Mouse (Mus musculus): ENCODE data around the gene Npy4r.
A peak's percentile ranks its signal among the peaks of the same experiment; 100 is the strongest.

Npy4r gene

DNA sequence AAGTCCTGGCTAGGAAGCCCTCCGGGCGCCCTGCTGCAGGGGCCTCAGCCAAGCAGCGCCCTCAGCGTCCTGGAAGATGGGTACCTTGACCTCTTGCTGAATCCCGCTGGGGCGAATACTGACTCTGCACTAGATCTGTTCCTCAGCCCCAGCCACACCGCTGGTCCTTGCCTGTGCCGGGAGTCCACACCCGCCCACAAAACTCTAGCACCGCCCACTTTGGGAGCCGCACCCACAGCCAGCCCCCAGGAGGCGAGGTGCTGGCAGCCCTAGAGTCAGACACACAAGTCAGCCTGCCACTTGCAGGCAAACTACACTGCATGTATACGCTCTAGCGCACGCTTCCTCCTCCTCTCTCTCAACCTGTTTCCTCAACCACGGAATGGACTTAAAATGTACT lies at the start of gene Npy4r:
Gene Npy4r, minus strand, starts transcription at position 148 of the 400 bp plus-strand sequence.
- DNase-seq = peak; percentile 63 to 78

DNA sequence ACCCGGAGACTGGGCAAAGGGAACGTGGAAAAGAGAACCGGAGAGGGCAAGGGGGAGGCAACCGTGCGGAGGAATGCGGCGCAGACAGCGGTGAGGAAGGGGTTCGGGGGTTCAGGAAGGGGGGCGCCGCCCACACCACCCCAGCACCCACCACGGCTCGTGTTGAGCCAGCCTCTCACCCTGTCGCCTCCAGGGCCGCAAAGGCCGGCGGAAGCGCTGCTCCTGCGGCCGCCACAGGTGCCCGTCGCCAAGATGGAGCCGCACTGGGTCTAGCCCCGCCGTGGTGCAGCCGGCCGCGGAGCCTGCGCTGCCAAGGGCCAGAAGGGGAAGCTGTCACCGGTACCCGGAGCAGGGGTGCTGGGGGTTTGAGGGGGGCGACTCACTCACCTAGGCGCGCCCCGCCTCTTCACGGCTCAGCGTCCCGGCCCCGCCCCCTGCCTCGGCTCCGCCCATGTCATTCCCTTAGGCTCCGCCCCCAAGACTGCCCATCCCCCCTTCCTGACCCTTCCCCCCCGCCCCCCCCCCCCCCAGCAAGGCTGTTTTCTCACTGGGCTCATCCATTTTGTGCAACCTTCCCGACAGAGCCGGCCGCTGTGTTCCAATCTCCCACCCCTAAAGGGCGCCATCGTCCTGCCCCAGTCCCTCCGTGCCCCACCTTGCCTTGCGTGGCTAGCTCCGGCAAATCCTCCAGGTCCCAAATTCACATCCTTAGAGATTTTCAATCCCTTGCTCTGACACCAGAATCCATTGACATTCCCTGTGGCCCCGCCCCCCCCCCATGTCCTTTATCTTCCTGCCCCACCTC lies 49.1 kb upstream of the Npy4r start, which contains the start of gene Gprin2:
Gene Gprin2, minus strand, starts transcription at position 423 of the 805 bp plus-strand sequence.
- DNase-seq = peak; percentile 19 to 71

DNA sequence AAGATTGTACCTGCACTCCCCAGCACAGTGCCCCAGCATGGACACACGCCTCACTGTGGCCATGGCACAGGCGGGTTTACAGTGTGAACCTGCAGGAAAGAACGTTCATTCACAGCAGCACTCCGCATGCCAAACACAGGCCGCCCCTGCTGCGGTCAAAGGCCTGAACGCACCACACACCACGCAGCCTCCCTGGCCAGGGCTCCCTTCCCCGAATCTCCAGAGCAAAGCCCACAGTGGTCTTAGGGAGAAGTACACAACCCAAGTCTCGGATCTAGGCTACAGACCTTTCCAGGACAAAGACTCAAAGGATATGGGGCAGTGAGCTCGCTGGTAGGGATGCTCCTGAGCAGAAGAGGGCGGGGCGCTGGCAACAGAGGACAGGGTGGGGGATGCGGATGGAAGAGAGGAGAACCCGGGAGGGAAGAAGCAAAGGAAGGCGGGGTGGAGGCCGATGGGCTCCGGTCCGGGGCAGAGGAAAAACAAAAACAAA lies 48.5 kb upstream of the Npy4r start:
- peak; percentile 37 to 55 for DNase-seq

DNA sequence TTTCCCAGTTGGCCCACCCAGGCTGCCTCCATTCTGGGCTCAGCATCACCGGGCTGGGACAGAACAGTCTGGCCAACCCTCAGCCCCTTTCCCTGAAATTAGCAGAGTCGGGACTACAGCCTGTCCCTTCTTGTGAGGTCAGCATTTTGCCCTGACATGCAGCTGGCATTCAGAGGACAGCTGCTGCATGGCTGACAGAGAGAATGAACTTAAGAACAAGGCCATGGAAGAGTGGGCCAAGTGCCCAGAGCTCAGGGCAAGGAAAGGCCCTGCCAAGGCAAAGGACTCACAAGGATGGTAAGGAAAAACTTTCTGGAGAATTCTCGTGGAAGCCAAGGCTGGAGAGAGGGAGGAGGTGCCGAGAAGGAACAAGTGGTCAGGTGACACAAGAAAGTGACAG lies 44.4 kb upstream of the Npy4r start:
- DNase-seq = peak; percentile 27 to 43

DNA sequence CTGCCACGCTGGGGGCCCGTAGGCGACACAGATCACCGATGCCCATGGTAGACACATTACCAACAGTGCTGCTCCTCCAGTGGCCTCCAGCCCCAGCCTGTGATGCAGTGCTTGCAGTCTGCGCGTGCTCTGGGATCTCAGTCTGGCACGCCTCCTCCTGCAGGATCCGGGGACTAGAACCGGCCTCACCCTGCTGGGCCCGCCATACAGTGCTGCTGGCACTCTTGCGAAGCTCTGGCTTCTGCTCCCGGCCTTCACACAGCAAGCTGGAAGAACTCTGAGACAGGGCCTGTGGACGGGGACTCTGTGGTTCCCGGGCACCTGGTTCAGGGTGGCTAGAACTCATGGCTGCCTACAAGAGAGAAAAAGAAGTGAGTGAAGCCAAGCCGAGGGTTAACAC lies 43.2 kb upstream of the Npy4r start:
- DNase-seq = no peak

DNA sequence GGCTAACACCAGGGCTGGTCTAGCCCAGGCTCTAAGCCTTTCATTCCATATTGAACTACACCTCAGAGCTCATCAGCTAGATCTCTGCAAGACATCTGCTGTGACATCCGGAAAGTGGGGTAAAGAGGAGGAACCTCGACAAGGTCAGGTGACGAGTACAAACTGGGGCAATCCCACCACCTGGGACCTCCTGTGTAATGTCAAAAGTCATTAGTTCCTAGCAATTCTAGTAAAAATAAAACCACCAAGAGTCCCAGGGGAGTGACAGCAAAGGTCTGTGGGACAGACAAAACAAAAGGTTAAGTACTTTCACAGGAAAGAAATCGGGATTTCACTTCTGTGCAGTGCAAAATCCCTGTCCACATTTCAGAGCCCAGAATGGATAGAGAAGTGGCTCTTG lies 41.6 kb upstream of the Npy4r start:
- DNase-seq = no peak

DNA sequence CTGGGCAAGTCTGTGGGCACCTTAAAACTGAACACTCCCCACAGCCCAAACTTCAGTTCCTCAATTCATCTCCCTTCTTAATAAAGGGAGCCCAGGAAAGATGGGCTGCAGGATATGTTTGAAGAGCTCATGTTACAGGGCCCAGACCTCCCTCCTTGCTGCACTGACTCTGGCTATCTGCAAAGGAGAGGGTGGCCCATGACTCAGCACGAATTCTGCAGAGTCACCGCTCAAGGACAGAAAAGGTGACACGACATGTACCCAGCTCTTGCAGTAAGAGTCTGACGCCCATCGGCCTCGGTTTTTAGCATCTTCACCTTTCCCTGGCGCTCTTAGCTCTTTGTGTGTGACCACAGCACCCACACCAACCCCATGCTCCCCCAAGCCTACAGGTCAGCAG lies 38.1 kb upstream of the Npy4r start:
- DNase-seq = no peak

DNA sequence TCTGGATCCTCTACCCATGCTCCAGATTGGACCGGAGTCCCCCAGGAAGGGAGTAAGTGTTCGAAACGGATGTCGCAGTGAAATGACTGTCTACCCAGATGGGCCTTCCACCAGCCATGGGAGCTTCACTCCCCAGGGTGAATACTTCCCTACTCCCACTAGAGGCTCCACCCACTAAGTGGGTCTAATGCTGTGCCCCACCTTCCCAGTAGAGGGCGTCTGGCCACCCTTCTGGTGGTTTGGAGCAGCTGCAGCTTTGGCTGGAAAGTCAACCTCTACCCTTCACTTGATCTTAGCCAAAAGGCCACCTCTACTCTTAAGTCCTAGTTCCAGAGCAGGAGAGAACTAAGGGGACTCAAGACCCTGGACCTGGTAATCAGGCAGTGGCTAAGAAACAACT lies 36.3 kb upstream of the Npy4r start:
- peak; percentile 56 to 79 for DNase-seq

DNA sequence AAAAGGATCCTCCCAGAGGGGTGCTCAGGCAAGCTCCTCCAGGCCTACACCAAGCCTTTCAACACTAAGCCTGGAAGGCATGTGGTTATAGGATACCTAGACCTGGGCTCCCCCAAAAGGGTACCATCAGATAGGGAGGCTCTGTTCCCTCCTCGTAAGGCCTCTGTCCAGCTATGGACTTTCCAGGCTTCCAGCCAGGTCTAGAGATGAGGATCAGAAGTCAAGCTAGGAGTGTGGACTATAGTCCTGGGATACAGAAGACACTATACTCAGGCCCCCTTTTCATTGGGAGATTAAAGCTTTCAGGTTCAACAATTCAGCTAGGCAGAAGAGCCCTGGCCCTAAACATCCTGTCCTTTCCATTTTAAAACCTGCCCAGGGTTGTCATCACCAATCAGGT lies 30.8 kb upstream of the Npy4r start:
- DNase-seq = peak; percentile 53 to 58

DNA sequence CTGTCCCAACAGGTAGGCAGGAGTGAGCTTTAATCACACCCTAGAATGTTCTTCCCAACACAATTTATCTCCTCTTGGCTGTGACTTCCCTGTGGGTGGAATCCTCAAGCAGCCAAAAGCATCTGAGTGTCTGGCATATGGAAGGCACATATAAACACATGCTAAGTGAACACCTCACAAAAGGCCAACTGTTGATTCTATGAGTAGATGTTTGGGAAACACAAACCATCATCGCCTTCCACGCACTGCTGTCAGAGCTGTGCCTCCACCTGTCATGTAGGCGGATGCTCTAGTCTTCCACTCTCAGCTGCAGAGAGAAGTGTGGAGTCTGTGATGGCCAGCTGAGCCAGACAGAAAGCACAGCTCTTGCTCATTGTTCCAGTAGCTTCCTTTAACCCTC lies 27.1 kb upstream of the Npy4r start:
- DNase-seq = no peak

DNA sequence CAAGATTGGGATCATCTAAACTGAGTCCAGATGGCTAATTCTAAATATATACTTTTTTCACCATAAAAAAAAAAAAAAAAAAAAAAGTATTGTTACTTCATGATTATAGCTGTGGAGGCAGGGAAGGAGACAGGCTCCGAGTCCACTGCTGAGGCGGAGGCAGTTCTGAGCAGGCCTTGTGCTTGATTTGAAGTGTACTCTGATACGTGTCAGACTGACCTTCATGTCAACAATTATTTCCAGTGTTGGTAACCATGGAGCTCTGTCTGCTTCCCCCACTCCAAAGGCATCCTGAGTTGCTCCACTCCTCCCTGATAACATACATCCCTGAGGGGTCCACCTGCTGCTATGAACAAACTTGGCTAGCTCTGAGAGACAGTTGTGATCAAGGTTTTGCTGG lies 18.8 kb upstream of the Npy4r start:
- DNase-seq = no peak

DNA sequence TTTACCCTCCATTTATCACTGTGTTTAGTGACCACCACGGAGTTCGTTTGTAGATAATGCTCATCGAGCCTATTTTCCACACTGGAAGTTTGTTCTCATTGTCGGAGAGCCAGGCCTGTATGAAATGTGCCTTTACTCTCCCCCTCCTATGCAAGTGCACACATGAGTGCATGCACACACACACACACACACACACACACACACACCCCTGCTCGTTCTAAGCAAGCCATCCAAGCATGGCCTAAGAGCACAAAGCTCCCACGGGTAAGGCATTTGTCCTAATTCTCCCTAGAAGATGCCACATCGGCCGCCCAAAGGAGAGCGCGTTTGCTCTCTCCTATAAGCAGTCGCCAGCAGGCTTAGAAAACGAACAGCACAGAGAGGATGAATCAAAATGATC lies 3.5 kb upstream of the Npy4r start:
- DNase-seq = no peak

DNA sequence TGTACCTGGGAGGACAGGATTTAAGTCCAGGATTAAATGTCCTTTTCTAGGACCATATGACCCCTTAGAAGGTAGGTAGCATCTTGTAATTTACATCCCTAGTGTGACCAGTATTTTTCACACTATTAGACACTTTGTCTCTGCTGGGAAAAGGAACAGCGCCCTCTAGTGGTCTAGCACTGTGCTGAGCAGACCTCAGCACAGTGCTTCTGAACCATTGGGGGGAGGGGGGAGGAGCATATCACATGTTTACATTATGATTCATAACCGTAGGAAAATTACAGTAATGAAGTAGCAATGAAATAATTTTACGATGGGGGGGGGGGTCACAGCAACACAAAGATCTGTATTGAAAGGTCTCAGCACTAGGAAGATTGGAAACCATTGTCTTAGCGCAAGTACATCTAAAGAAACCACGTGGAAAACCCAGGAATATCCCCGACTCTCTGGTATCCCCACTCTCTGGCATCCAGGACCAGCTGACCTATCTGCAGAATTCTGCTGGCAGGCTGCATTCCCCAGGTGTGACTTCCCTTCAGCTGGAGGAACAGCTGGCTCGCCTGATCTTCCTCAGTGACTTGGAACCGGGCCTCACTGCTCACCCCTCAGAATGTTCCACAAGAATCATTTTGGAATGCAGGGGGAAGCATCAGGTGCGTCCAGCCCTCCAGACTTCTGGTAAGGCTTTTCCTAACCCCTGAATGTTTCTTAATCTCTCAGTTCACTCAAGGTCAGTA lies 2.5 kb upstream of the Npy4r start:
- peak; percentile 37 to 77 for DNase-seq

DNA sequence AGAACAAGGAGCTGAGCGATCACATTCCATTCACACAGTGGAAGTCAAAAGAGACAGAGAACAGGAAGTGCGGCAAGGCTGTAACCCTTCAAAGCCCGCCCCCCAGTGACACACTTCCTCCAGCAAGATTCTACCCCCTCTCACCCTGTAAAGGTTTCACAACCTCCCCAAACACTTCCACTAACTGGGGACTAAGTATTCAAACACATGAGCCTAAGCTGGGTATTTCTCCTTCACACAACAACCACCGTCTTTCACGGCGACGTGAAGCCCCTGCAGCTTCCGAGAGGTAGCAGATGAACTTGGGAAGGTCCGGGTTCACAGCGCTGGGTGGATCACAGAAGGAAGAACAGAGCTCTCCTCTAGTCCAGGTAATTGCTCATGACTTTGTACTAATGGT lies 9.4 kb downstream of the Npy4r start:
- DNase-seq = no peak

DNA sequence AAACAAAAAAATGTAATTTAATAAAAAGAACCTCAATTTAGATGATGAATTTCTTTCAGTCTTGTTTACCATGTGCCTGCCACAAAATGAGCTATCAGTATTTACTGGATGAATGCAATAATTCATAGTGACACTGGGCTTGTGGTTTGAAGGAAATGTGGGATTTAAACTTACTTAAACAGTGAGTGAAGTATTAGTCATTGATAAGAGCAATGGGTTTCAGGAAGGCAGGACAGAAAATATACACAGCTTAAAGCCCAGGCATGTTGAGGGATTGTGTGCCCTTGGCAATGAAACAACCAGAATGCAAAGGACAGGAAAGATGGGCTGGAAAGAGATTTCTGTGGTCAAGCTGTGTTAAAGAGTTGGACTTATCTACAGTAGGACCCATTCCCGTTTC lies 10.0 kb downstream of the Npy4r start:
- DNase-seq = no peak

DNA sequence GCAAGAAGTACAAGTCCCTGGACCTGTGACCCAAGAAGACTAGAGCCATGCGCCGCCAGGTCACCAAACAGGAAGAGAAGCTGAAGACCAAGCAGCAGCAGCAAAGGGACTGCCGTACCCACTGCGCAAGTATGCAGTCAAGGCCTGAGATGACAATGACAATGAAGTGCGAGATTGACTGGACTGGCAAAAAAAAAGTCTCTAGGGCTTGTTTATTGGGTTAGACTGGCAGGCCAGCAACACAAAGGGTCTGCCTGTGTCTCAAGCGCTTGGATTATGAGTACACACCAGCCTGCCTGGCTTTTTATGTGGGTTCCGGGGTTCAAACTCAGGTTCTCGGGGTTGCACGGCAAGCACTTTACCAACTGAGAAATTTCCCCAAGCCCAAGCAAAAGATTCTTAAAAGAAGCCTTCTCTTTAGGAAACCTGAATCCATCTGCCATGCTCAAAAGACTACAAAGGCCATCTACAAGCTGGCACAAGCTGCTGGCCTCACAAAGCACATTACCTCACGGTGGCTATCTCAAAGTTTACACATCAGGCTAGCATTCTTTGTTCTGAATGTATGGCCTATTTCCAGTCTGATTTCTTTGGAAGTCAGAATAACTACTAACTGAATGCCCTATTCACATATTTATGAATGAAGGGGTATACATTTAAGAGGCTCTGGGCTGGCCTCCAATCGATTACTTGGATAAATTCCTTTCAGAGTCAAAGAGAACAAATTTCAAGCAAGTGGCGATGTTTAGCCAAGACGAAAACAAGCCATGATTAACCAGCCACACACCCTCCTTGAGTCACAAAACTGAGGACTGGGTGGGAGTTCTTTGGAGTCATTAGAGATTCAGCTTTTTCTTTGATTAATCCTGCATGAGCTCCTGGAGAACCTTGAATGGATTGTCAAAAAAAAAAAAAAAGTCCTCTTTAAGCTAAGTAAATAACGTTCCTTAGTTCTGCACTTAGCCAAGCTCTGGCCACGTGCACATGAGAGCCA lies 12.3 kb downstream of the Npy4r start:
- no peak for DNase-seq

DNA sequence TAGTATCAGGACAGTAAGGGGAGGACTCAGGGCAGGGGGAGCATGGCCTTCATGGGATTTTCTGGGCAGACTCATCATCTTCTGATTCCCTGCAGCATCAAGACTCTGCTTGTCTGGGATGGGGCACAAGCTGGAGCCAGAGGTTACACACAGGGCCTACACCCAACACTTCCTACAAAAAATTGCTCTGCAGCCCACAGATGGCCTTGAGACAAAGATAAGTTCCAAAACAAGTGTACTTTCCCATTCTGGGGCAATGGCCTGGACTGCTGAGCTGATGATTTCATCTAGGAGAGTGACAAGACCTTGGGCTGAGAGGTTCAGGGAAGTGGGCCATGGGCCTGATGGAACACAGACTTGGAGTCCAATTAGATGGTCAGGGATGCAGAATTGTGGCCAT lies 16.9 kb downstream of the Npy4r start:
- DNase-seq = no peak

DNA sequence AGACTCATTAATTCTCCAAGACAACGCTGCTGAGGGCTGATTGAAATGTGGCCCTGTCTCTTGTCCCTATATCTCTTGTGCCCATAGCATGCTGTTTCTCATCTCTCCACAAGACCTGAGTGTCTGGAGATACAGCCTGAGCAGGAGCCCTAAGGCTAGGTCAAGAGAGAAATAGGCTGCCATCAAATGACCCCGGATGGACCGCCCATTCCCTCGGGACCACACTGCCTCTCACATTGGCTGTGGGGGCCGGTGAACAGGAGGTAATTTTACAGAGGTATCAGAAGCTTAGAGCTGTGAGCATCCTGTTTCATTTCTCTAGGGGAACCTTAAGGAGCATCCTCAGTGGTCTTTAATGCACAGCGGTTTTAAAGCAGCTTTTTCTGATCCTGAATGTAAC lies 21.1 kb downstream of the Npy4r start:
- DNase-seq = no peak

DNA sequence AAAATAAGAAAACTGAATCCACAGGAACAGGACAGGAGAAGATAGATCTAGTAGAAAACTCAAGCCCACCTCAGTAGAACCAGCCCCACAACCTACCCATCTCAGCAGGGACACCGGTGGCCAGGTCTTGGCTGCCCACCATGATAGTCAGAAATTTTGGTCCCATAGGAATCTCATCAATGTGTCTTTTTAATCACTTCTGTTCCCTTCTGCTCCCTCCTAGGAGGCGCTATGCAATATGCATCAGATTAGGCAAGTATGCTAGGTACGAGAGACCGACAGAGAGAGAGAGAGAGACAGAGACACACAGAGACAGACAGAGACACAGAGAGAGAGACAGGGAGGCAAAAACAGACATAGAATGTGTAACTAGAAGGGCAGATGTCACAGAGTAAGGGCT lies 30.6 kb downstream of the Npy4r start:
- DNase-seq = no peak

DNA sequence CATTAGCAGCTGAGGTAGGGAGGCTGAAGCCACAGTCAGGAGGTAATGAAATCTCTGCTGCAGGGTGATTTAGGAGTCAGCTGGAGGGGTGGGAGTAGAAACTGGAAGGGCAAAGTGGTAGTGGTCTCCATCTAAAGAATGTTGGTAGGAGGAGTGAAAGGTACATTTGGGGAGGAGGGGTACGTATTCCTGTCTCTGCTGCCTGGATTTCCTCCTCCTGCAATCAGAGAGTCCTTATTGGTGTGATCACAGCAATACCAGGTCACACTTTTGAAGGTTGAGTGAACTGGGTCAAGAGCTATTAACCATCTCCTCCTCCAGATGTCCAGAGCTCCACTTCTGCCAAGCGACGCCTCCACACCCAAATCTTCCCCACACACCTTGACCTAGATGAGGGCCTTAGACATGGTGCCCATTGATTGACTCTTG lies 31.4 kb downstream of the Npy4r start:
- DNase-seq = no peak

DNA sequence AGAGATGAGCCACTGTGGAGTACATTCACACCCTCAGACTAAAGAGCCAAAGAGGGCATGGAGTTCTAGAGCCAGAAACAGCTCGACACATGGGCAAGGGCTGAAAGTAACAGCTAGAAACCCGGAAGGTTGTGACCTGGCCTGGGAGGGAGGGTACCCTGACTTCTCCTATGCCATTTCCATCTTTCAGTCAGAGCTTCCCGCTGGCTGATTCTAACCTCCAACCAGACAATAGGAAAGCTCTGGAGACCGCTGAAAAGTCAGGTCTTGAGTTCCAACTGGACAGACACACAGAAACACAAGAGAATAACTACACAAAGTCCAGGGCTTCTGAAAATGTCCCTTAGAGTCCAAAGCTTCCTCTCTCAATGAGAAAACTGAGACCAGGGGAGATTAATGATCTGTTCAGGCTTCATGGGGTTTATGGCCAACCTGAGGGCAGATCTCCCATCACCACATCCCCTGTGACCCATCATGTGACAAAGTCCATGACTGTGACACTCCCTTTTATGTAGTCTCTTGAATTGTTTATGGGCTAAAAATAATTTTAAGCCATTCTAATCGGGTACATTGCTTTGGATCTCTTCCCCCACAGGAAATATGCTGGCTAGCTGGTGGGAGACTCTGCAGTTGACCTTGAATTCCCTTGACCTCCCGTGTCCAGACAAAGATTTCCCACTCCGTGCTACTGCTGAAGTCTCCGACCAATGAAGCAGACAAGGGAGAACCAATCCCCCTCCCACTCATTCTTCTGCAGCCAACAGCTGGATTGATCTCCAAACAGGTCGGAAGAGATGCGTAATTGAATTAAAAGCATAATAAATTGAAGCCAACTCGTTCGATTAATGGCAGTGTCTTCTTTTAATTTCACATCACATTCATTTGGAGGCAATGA lies 32.0 kb downstream of the Npy4r start:
- DNase-seq = no peak
